Mouse (Mus musculus) limb, embryonic 10.5 days (tissue): ENCODE results near the gene Nsrp1. TPM values are rescaled to one million over a fixed set of nuclear protein-coding genes. Genes with fewer than 3 reads are reported as not detected.
A peak's percentile ranks its signal among the peaks of the same experiment; 100 is the strongest.

ENCODE experiments used
- DNase-seq: peaks from one replicate; pipeline ENCODE4 v3.0.0-alpha.2; 2017; ENCODE audit warnings: low spot score
- H3K27ac ChIP-seq: fragments of 300-500 bp; sonication (generic); 2 replicates; pipeline ENCODE4 v1.5.1; 2016; ENCODE audit warnings: mild to moderate bottlenecking
- H3K27me3 ChIP-seq: fragments of 300-500 bp; sonication (generic); 2 replicates; pipeline ENCODE4 v1.6.1; 2016; ENCODE audit warnings: low read depth, mild to moderate bottlenecking; ENCODE audit not compliant: poor library complexity, severe bottlenecking
- H3K36me3 ChIP-seq: fragments of 300-500 bp; sonication (generic); 2 replicates; pipeline ENCODE4 v1.6.1; 2016; ENCODE audit warnings: mild to moderate bottlenecking, moderate library complexity
- H3K4me1 ChIP-seq: fragments of 300-500 bp; sonication (generic); 2 replicates; pipeline ENCODE4 v1.6.1; 2016
- H3K4me3 ChIP-seq: fragments of 300-500 bp; sonication (generic); 2 replicates; pipeline ENCODE4 v1.5.1; 2016; ENCODE audit warnings: mild to moderate bottlenecking, moderate library complexity
- H3K9me3 ChIP-seq: fragments of 300-500 bp; sonication (generic); replicated peaks from 2 replicates; pipeline ENCODE4 v1.6.1; 2016; ENCODE audit warnings: mild to moderate bottlenecking
- WGBS: fragments of 180-500 bp; shearing (Covaris S2); methylation state at CpG from one replicate; pipeline ENCODE4 v1.1.7; 2016; 5-methylcytosine and 5-hydroxymethylcytosine counted together
- microRNA counts: library from miRNA; unstranded; fragments of <30 nt; microRNA quantifications from one replicate; lab custom pipeline; 2017
- microRNA-seq: library from miRNA; unstranded; fragments of <30 nt; microRNA quantifications from one replicate; pipeline ENCODE4, GENCODE M21; 2017
- polyA plus RNA-seq: library from polyadenylated mRNA; unstranded; fragments of >200 nt; fragmentation: Nextera tagmentation; extraction: Ambion mirVana; gene quantifications from 2 replicates; pipeline ENCODE4 v1.2.1, GENCODE M21; 2016

Nsrp1 gene
- polyA plus RNA-seq, 1 experiment from 2014 or later: 64.2 TPM

DNA sequence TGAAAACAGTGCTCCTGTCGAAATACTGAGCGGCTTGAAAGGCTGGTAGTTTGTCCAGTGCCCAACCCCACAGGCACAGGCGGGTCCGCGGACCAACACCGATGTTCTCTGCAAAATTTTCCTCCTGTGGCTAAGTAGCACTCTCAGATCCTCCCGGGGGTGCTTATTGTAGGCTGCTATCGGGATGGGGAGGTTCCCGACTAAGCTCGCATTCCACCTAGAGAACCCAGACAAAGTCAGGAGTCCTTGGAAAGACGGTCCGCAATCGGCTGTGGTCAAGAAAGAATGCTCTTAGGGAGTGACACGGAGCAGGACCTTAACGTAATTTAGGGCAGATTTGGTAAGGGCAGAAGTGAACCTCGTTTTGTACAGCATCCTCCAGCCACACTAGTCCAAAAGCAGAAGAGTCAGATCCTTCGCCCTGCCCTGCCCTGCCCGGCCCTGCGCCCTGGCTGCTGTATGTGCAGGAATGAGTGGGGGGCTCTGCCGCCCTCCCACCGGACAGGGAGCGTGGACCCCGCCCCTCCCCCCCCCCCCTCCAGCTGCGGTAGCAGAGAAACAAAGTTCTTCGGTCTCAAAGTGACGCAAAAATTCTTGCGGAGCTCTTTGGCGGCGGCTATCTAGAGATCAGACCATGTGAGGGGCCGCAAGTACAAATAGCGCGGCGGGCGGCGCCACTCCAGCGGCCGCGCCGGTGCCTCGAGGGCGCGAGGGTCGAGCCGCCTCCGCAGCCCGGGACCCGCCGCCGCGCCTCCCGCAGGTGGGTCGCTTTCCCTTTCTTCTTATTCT is 80.1 kb downstream of the Nsrp1 start, which contains the start of gene Slc6a4:
Gene Slc6a4, plus strand, starts transcription at position 688 of the 789 bp plus-strand sequence.
- H3K27me3 ChIP-seq: peaks cover 80% of the 10 kb centered on the region
- under 1% methylated on average over 52 of the region's 52 CpGs for WGBS

DNA sequence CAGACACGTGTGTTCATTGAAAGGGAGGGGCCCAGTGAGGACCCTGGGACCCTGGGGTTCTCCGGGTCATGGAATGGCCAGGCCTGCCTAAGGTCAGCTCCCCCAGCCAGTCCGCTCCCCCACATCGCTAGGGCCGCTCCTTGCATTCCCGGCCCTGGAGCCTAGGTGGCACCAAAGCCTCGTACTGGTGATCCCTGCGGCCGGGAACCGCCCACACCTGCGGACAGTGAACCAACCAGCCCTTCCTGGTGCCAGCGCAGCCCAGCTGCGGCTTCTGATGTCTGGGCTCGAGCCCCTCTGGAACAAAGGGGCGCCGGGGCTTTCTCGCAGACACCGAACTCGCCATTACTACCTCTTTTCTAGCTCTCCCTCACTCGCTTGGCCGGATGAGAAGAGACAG is 80.9 kb downstream of the Nsrp1 start:
- Histone ChIP-seq H3K9me3 (no peaks in the 10 kb centered on the region), H3K27me3 (peaks cover 71% of the 10 kb centered on the region)

More for the DNA sequence above, 80.1 kb downstream of the Nsrp1 start, which contains the start of gene Slc6a4:
- Histone ChIP-seq H3K36me3 (no peaks in the 10 kb centered on the region), H3K9me3 (no peaks in the 10 kb centered on the region), H3K27ac (0 out of 2 replicates have a peak within 1 kb of the TSS, but pooled peaks have one; percentile 28), H3K4me3 (peak within 1 kb of the TSS; percentile 54), H3K4me1 (peaks cover 29% of the 10 kb centered on the region)
- DNase-seq: peak; percentile 64

GRCm38 (mm10) chr11:76995966-76996672 is 82.1 kb downstream of the Nsrp1 start:
- Histone ChIP-seq H3K4me1 (peaks cover 26% of the 10 kb centered on the region), H3K27ac (no peak overlapping the region), H3K27me3 (peaks cover 60% of the 10 kb centered on the region), H3K4me3 (no peak overlapping the region), H3K9me3 (no peaks in the 10 kb centered on the region), H3K36me3 (no peaks in the 10 kb centered on the region)
- WGBS: 70% methylated on average over 20 of the region's 20 CpGs
- DNase-seq: no peak

More for the DNA sequence above, 80.9 kb downstream of the Nsrp1 start:
- Histone ChIP-seq H3K36me3 (no peaks in the 10 kb centered on the region), H3K4me3 (peak overlapping the region; percentile 54), H3K27ac (no peak overlapping the region), H3K4me1 (peaks cover 26% of the 10 kb centered on the region)
- under 1% methylated on average over 21 of the region's 21 CpGs for WGBS
- peak; percentile 91 for DNase-seq

MicroRNAs within 50 kb of the gene (microRNA counts, 519-probe panel; counts per million panel counts)
- microRNA mmu-miR-423-3p (lab: Ali Mortazavi, UCI) (4,946 counts per million, percentile 86 among the panel's probes with 10 or more counts), microRNA mmu-miR-423-5p (lab: Ali Mortazavi, UCI) (3,134 counts per million, percentile 75 among the panel's probes with 10 or more counts)

Small RNAs within 50 kb of the gene (microRNA-seq; reads per million reads assigned to microRNA genes)
- gene Mir423: 9,246 reads per million, percentile 95 among the genes with 10 or more reads in this experiment

Other genes with a start within 250 kb of the Nsrp1 start
- gene Cpd, start 231.4 kb downstream of the Nsrp1 start, polyA plus RNA-seq: 6.8 and 9.2 TPM in 2 replicates
- gene Tmigd1, start 176.3 kb downstream of the Nsrp1 start, polyA plus RNA-seq: 0.10 and 0.14 TPM in 2 replicates
- 200 and 201 TPM in 2 replicates for gene Blmh, start 153.6 kb downstream of the Nsrp1 start, polyA plus RNA-seq
- gene Slc6a4, start 79.8 kb downstream of the Nsrp1 start, polyA plus RNA-seq: 0.11 and 0.43 TPM in 2 replicates
- gene Efcab5, start 110.5 kb upstream of the Nsrp1 start, polyA plus RNA-seq: 0.09 and 0.16 TPM in 2 replicates
- gene Ssh2, start 137.9 kb upstream of the Nsrp1 start, polyA plus RNA-seq: 6.6 and 8.8 TPM in 2 replicates